Mouse (Mus musculus) heart, adult 2 months (tissue): ENCODE results near the gene Sptb. TPM values are rescaled to one million over a fixed set of nuclear protein-coding genes. Genes with fewer than 3 reads are reported as not detected.

Experiments
- DNase-seq, 2 experiments: peaks; one replicate each; pipeline ENCODE4 v3.0.0; 2021
- H3K27ac ChIP-seq: fragments of 200-600 bp; 2 replicates; pipeline ENCODE4 v1.8.1; 2022
- H3K27me3 ChIP-seq: fragments of 200-500 bp; 2 replicates; pipeline ENCODE4 v1.6.1; 2012; ENCODE audit warnings: mild to moderate bottlenecking, low read length, inconsistent platforms, mixed read lengths; ENCODE audit not compliant: control insufficient read depth, insufficient read depth
- H3K36me3 ChIP-seq: fragments of 200-500 bp; 2 replicates; pipeline ENCODE4 v1.6.1; 2012; ENCODE audit warnings: low read length, inconsistent platforms; ENCODE audit not compliant: control insufficient read depth, insufficient read depth
- H3K4me1 ChIP-seq: fragments of 200-500 bp; 2 replicates; pipeline ENCODE4 v1.6.1; 2011; ENCODE audit warnings: low read length; ENCODE audit not compliant: control insufficient read depth, insufficient read depth
- H3K4me3 ChIP-seq: fragments of 200-600 bp; 2 replicates; pipeline ENCODE4 v1.8.1; 2022
- H3K79me2 ChIP-seq: fragments of 200-500 bp; replicated peaks from 2 replicates; pipeline ENCODE4 v1.6.1; 2012; ENCODE audit warnings: mild to moderate bottlenecking, inconsistent platforms, low read length, moderate library complexity, mixed read lengths; ENCODE audit not compliant: control insufficient read depth, insufficient read depth
- H3K9ac ChIP-seq: fragments of 200-500 bp; 2 replicates; pipeline ENCODE4 v1.6.1; 2012; ENCODE audit warnings: low read depth, mild to moderate bottlenecking, control low read depth, inconsistent platforms, low read length, mixed read lengths
- CTCF ChIP-seq: fragments of 200-600 bp; IDR thresholded peaks from 2 replicates; pipeline ENCODE4 v1.8.1; 2022; ENCODE audit warnings: antibody characterized with exemption, mild to moderate bottlenecking, moderate library complexity
- EP300 ChIP-seq: fragments of 200-500 bp; IDR thresholded peaks from 2 replicates; pipeline ENCODE4 v1.6.1; 2011; ENCODE audit warnings: low read depth, low read length, control low read depth; ENCODE audit not compliant: insufficient read depth
- POLR2A ChIP-seq: fragments of 200-500 bp; IDR thresholded peaks from 2 replicates; pipeline ENCODE4 v1.6.1; 2011; ENCODE audit warnings: mild to moderate bottlenecking, low read depth, low read length, control low read depth; ENCODE audit not compliant: insufficient read depth
- WGBS: fragments of 180-500 bp; shearing (Covaris S2); methylation state at CpG from one replicate; pipeline ENCODE4 v1.1.7; 2018; 5-methylcytosine and 5-hydroxymethylcytosine counted together
- intact Hi-C: fragments of 180-260 bp; cut with DNase I; formaldehyde crosslinking; loops from one replicate; pipeline ENCODE4 v1.15.1; 2025
- polyA plus RNA-seq: library from polyadenylated mRNA; depleted of rRNA; stranded (reverse); fragments of >200 nt; gene quantifications from 2 replicates; pipeline ENCODE4 v1.2.3, GENCODE M21; 2012
- total RNA-seq, 2 experiments: library from RNA; stranded (reverse); gene quantifications; 2 replicates each; pipeline ENCODE4 v1.2.3; 2021

Sptb gene
- total and polyA plus RNA-seq, 3 experiments, result 27.0 to 96.7 (median 81.2) TPM

DNA sequence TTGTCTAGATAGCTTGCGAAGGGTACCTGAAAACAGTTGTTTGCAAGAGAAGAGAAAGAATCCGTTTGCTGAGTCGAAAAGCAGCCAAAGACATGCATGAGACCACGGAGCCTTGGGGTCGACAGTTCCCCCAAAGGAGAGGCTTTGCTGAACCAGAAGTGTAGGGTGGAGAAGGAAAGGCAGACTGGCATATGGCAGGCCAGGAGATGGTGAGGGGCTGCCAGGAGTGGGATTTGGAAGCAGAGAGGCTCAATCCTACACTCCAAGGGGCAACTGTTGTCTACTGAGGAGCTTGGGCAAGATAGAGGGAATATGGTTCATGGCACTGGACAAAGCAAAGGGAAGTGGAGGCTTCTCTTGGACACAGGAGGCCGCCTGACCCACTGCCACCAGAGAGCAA is 117.1 kb downstream of the Sptb start:
- H3K4me1 ChIP-seq, result peaks cover 33% of the 10 kb centered on the region
- TF ChIP-seq EP300 (no peak), POLR2A (no peak), CTCF (no peak)
- intact Hi-C loops, result loop anchor here (2.0 to 5.0 kb wide), 3 partner anchors 116 to 212 kb away; no protein-coding TSS in a partner anchor
- H3K27ac ChIP-seq, result peak overlapping the region; percentile 43
- H3K27me3 ChIP-seq, result no peaks in the 10 kb centered on the region
- no peak overlapping the region for H3K4me3 ChIP-seq
- DNase-seq, result no peak
- H3K36me3 ChIP-seq, result no peaks in the 10 kb centered on the region
- H3K9ac ChIP-seq, result no peak overlapping the region
- WGBS, result 92% methylated on average over 6 of the region's 6 CpGs
- H3K79me2 ChIP-seq, result no peaks in the 10 kb centered on the region

DNA sequence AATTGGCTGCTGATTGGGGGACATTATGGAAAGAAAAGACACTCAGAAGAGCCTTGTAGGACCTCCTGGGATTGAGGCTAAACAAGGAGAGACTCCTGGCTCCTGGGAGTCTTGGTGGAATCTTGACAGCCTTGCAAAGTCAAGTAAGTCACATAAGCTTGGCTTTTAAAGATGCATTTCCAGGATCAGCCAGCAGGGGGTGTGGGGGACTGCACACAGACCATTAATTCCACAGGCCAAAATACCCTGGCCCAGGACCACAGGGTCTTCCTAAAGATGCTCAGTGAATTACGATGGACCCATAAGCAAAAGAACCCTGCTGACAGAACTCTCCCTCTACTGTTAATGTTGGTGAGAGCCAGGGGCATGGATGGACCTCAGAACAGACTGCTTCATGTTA is 118.1 kb downstream of the Sptb start:
- no peak overlapping the region for H3K27ac ChIP-seq
- peaks cover 33% of the 10 kb centered on the region for H3K4me1 ChIP-seq
- TF ChIP-seq EP300 (no peak), CTCF (peak; percentile 84)
- H3K27me3 ChIP-seq, result no peaks in the 10 kb centered on the region
- no peaks in the 10 kb centered on the region for H3K79me2 ChIP-seq
- H3K4me3 ChIP-seq, result no peak overlapping the region
- whole genome bisulfite sequencing, result 57% methylated on average over 1 of the region's 1 CpGs
- intact Hi-C loops, result loop anchor here (2.0 to 5.0 kb wide), 3 partner anchors 115 to 213 kb away; no protein-coding TSS in a partner anchor
- no peak overlapping the region for H3K9ac ChIP-seq
- H3K36me3 ChIP-seq, result no peaks in the 10 kb centered on the region
- DNase-seq, result peak in 1 of 2 experiments; percentile 39

DNA sequence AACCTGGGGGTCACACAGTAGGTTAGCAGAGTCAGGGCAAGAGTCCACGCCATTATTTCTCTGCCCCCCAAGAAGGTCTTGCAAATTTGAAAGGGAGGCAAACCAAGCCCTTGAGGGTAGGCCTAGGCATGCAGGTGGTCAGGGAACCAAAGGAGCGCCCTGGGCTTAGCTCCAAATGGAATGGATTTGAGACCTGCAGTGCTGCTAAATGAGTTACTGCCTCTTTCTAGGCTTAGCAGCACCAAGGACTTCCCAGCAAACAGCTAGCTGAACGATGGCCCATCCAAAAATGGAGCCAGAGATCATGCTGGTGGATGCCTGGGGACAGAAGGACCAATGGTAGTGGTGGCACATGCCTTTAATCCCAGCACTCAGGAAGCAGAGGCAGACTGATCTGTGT is 119.3 kb downstream of the Sptb start:
- H3K27me3 ChIP-seq, result no peaks in the 10 kb centered on the region
- H3K4me3 ChIP-seq, result no peak overlapping the region
- 85% methylated on average over 3 of the region's 3 CpGs for WGBS
- no peaks in the 10 kb centered on the region for H3K36me3 ChIP-seq
- intact Hi-C loops, result loop anchor here (5.0 kb wide), 2 partner anchors 114 to 126 kb away; no protein-coding TSS in a partner anchor
- no peak overlapping the region for H3K9ac ChIP-seq
- TF ChIP-seq EP300, result no peak
- TF ChIP-seq CTCF, result no peak
- TF ChIP-seq POLR2A, result no peak
- no peak for DNase-seq
- no peaks in the 10 kb centered on the region for H3K79me2 ChIP-seq
- H3K27ac ChIP-seq, result no peak overlapping the region
- H3K4me1 ChIP-seq, result peaks cover 32% of the 10 kb centered on the region

DNA sequence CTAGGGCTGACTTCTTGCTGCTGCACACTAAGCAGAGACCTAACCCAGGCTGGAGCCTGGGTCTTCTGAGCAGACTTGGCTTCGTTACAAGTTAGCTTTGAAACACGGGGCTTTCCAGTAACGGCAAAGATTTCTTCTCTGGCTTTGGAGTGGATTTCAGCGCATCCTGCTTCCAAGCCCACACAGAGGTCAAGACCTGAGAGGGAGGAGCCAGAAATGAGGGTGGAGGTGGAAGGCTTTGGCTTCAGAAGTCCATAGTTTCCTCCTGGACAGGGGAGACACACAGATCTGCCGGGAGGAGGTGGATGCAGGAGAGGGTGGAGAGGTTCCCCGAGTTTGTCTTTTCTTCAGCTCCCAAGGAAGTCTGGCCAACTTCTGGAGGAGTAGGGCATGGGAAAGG is 120.8 kb downstream of the Sptb start:
- intact Hi-C loops, result no loop called here
- Histone ChIP-seq H3K27ac (peak overlapping the region; percentile 60), H3K4me1 (peaks cover 25% of the 10 kb centered on the region), H3K9ac (no peak overlapping the region; the same call in 1 of the 2 replicates), H3K79me2 (no peaks in the 10 kb centered on the region), H3K4me3 (no peak overlapping the region), H3K27me3 (no peaks in the 10 kb centered on the region), H3K36me3 (no peaks in the 10 kb centered on the region)
- TF ChIP-seq EP300 (no peak), POLR2A (peak; percentile 62)
- DNase-seq, result peak; percentile 63 to 67
- WGBS, result 28% methylated on average over 6 of the region's 6 CpGs

DNA sequence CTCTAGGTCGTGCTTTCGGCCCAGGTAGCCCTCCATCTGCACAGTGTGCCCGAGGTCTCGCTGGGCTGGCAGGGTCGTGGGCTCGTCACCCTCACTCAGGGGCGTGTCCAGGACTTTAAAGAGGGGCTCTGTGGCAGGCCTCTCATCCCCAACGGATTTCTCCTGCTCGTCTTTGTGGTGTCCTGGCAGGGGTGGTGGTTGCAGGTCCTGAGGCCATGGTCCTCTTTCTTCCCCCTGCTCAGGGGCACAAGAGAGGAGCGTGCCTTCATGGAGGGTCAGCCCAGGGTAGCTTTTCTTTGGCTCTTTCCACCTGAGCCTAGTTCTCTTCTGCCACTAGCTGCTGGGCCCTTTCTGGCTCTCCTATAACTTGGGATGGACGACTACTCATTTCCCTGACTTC is 123.0 kb downstream of the Sptb start:
- H3K9ac ChIP-seq, result no peak overlapping the region
- H3K79me2 ChIP-seq, result no peaks in the 10 kb centered on the region
- TF ChIP-seq CTCF (no peak), EP300 (no peak), POLR2A (no peak)
- no peak for DNase-seq
- no peak overlapping the region for H3K27ac ChIP-seq
- no peak overlapping the region for H3K4me3 ChIP-seq
- intact Hi-C loops, result no loop called here
- WGBS, result 89% methylated on average over 11 of the region's 11 CpGs
- no peaks in the 10 kb centered on the region for H3K36me3 ChIP-seq
- no peaks in the 10 kb centered on the region for H3K27me3 ChIP-seq
- H3K4me1 ChIP-seq, result peaks cover 16% of the 10 kb centered on the region

DNA sequence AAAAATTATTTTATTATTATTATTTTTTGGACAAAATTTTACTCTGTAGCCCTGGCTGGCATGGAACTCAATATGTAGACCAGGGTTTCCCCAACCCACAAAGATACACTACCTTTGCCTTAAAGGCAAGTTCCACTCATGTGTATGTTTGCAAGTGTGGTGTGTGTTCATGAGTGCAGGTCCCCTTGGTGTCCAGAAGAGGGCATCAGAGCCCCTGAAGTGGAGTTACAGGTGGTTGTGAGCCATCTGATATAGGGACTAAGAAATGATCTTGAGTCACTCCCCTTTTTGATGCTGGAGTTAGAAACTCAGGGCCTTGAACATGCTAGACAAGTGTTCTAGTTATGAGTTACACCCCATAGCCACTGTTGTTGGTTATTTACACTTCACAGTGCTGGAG is 125.3 kb downstream of the Sptb start:
- intact Hi-C loops, result no loop called here
- TF ChIP-seq POLR2A (no peak), EP300 (no peak), CTCF (peak; percentile 38)

More for the DNA sequence above, 125.3 kb downstream of the Sptb start:
- Histone ChIP-seq H3K79me2 (no peaks in the 10 kb centered on the region), H3K4me3 (no peak overlapping the region), H3K27ac (no peak overlapping the region), H3K9ac (no peak overlapping the region), H3K27me3 (no peaks in the 10 kb centered on the region), H3K4me1 (peaks cover 11% of the 10 kb centered on the region), H3K36me3 (no peaks in the 10 kb centered on the region)
- DNase-seq, result no peak
